Mouse (Mus musculus): Measurements from ENCODE around the gene Dnttip1. TPM values are rescaled to one million over a fixed set of nuclear protein-coding genes. Genes with fewer than 3 reads are reported as not detected.
A peak's percentile ranks its signal among the peaks of the same experiment; 100 is the strongest.

Dnttip1 gene
- total and polyA plus RNA-seq, 2 experiments from 2014 or later = 26.1 to 60.1 TPM

DNA sequence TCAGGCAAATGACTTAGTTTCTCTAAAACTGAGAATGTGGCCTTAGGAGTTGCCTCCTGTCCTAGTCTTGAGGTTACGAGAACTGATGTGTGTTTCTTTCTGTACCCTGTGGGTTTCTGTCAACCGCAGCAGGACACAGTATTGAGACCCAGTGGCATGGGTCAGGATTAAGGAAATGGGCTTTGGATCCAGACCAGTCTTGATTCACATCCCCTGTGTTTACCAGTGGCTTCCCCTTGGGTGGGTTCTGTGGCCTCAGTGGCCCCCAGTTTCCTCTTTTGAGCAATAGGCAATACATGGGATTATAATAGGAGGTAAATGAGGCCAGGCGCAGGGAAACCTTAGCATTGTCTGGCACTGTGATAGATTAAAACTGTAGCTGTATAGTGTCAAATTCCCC is 41.2 kb downstream of the Dnttip1 start:
- H3K9ac ChIP-seq = no peak overlapping the region; the same call in 1 of the 2 replicates
- H3K4me3 ChIP-seq (ENCODE audit: low read depth, low read length) = peak overlapping the region; percentile 76

DNA sequence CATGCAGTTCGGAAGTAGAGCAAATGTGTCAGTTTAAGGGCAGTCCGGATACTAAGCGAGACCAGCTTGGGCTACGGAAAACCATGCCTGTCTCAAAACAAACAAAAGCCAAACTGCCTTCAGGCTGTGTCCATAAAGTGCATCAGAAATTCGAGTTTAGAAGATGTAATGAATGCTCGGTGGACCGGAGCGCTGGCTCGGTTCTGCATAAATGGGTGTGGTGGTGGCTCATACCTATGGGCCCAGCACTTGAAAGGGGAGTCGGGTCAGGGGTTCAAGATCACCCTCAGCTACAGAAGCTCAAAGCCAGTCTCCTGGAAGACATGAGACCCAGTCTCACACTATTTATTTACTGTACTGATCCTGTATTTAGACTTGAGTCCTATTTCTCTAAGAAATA is 42.0 kb downstream of the Dnttip1 start:
- Histone ChIP-seq H3K36me3 (ENCODE audit: insufficient read depth) (peaks cover 25% of the 10 kb centered on the region), H3K4me1 (ENCODE audit: insufficient read depth) (peaks cover 4% of the 10 kb centered on the region), H3K27me3 (ENCODE audit: insufficient read depth, low read length) (no peaks in the 10 kb centered on the region), H3K4me2 (ENCODE audit: low read depth) (no peak overlapping the region), H3K9ac (no peak overlapping the region), H3K4me3 (ENCODE audit: low read depth, low read length) (no peak overlapping the region), H3K27ac (ENCODE audit: low read depth, low read length) (no peak overlapping the region), H3K9me3 (ENCODE audit: low read length) (no peaks in the 10 kb centered on the region)
- WGBS = 87% methylated on average over 10 of the region's 10 CpGs
- TF ChIP-seq CTCF (IDR thresholded peaks at IDR 0.05; ENCODE audit: low read depth) = no peak
- ATAC-seq (no peak), DNase-seq (no peak)

More for the DNA sequence above, 41.2 kb downstream of the Dnttip1 start:
- Histone ChIP-seq H3K4me1 (ENCODE audit: insufficient read depth) (peaks cover 4% of the 10 kb centered on the region), H3K27me3 (ENCODE audit: insufficient read depth, low read length) (no peaks in the 10 kb centered on the region), H3K27ac (ENCODE audit: low read depth, low read length) (no peak overlapping the region), H3K9me3 (ENCODE audit: low read length) (no peaks in the 10 kb centered on the region), H3K36me3 (ENCODE audit: insufficient read depth) (peaks cover 18% of the 10 kb centered on the region), H3K4me2 (ENCODE audit: low read depth) (peak overlapping the region; percentile 89)
- DNase-seq = no peak
- ATAC-seq = no peak
- 88% methylated on average over 3 of the region's 3 CpGs for WGBS
- TF ChIP-seq CTCF (IDR thresholded peaks at IDR 0.05; ENCODE audit: low read depth) = no peak

DNA sequence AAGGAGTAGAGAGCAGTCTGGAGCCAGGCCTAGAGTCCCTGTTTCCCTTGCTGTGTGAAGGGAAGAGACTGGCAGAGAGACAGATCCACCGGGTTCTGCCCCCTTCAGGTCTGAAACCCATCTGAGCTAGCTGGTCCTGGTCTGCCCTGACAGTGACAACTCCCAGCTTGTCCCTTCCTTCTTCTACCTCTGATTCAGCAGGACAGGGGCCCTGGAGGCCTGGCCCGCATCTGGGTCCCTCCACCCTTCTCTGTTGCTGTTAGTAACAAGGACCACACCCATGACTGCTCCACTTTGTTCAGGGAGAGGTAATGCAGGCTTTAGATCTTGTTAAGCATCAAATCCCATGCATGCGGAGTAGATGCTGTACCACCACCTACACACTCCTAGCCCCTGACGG is 42.6 kb downstream of the Dnttip1 start:
- Histone ChIP-seq H3K9me3 (ENCODE audit: low read length) (no peaks in the 10 kb centered on the region), H3K4me3 (ENCODE audit: low read depth, low read length) (no peak overlapping the region), H3K4me1 (ENCODE audit: insufficient read depth) (peaks cover 4% of the 10 kb centered on the region), H3K4me2 (ENCODE audit: low read depth) (no peak overlapping the region), H3K36me3 (ENCODE audit: insufficient read depth) (peaks cover 32% of the 10 kb centered on the region), H3K9ac (0 out of 2 replicates have a peak overlapping the region, but pooled peaks have one; percentile 26), H3K27me3 (ENCODE audit: insufficient read depth, low read length) (no peaks in the 10 kb centered on the region), H3K27ac (ENCODE audit: low read depth, low read length) (no peak overlapping the region)
- WGBS = 70% methylated on average over 4 of the region's 4 CpGs
- no peak for TF ChIP-seq CTCF (IDR thresholded peaks at IDR 0.05; ENCODE audit: low read depth)
- no peak for DNase-seq
- no peak for ATAC-seq

DNA sequence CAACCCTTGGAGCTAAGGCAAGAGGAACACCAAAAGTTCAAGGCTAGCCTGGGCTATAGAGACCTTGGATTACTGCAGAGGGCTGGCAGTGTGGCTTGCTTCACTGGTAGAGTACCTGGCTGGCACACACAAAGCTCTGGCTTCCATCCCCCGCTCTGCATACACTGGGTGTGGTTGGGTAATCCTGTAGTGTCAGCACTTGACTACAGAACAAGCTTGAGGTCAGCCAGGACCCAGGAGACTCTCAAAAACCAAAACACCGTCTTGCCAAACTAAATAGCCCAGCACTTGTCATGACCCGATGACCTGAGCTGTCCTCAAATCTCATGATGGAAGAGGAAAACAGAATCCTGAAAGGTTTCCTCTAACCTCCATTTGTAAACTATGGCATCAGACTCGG is 44.7 kb downstream of the Dnttip1 start:
- Histone ChIP-seq H3K9me3 (ENCODE audit: low read length) (no peaks in the 10 kb centered on the region), H3K4me1 (ENCODE audit: insufficient read depth) (no peaks in the 10 kb centered on the region; the same call in 1 of the 2 replicates), H3K4me3 (ENCODE audit: low read depth, low read length) (no peak overlapping the region), H3K9ac (no peak overlapping the region), H3K4me2 (ENCODE audit: low read depth) (no peak overlapping the region), H3K27ac (ENCODE audit: low read depth, low read length) (no peak overlapping the region), H3K36me3 (ENCODE audit: insufficient read depth) (peaks cover 44% of the 10 kb centered on the region), H3K27me3 (ENCODE audit: insufficient read depth, low read length) (no peaks in the 10 kb centered on the region)
- no peak for ATAC-seq
- TF ChIP-seq CTCF (IDR thresholded peaks at IDR 0.05; ENCODE audit: low read depth) = no peak
- 90% methylated on average over 4 of the region's 4 CpGs for WGBS
- no peak for DNase-seq

DNA sequence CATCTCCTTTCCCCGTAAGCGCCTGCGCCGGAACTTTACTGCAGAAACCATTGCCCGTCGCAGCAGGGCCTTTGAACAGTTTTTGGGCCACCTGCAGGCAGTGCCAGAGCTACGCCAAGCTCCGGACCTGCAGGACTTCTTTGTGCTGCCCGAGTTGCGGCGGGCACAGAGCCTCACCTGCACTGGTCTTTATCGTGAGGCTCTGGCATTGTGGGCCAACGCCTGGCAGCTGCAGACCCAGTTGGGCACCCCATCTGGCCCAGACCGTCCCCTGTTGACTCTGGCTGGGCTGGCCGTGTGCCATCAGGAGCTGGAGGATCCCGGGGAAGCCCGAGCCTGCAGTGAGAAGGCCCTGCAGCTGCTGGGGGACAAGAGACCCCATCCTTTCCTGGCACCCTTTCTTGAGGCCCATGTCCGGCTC is 46.1 kb downstream of the Dnttip1 start:
- Histone ChIP-seq H3K27me3 (ENCODE audit: insufficient read depth, low read length) (no peaks in the 10 kb centered on the region), H3K4me1 (ENCODE audit: insufficient read depth) (no peaks in the 10 kb centered on the region; the same call in 1 of the 2 replicates), H3K9me3 (ENCODE audit: low read length) (no peaks in the 10 kb centered on the region), H3K4me3 (ENCODE audit: low read depth, low read length) (no peak overlapping the region), H3K4me2 (ENCODE audit: low read depth) (no peak overlapping the region), H3K36me3 (ENCODE audit: insufficient read depth) (peaks cover 55% of the 10 kb centered on the region), H3K9ac (no peak overlapping the region), H3K27ac (ENCODE audit: low read depth, low read length) (no peak overlapping the region)
- DNase-seq (no peak), ATAC-seq (no peak)
- WGBS = 84% methylated on average over 18 of the region's 18 CpGs
- no peak for TF ChIP-seq CTCF (IDR thresholded peaks at IDR 0.05; ENCODE audit: low read depth)

DNA sequence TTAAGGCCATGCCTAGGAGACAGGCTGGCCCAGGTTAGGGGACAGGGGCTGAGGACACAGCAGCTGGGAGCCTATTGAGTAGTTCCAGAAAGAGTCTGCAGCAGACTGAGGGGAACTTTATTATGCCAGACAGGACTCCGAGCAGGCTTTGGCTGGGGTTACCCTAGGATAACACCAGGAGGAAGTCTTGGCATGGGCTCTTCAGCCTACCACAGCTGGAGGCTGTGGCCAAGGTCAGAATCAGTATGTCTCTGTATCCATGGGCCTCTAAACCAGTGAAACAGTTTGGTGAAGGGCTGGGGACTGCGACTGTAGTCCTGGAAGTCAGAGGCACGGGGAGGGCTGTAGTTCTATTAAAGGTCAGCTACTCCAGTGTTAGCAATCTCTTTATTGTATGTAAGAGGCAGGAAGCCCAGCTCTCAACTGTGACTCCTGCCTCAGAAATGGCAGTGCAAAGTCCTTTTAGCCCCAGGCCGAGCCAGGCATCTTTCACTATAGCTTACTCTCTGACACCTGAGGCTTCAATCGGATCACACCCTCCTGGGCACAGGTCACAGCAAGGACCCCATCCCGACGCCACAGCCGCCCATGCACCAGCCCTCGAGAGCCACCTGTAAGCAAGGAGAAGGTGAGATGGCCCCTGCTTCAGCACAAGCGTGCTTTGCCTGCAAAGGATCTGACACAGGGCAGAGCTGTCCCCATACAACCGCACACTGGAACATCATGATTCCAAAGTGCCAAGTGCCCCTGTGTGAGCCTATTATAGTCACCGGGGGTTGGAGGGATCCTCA is 46.8 kb downstream of the Dnttip1 start:
- H3K27ac ChIP-seq (ENCODE audit: low read depth, low read length) = no peak overlapping the region
- no peak for DNase-seq
- 93% methylated on average over 12 of the region's 12 CpGs for WGBS
- H3K27me3 ChIP-seq (ENCODE audit: insufficient read depth, low read length) = no peaks in the 10 kb centered on the region
- H3K36me3 ChIP-seq (ENCODE audit: insufficient read depth) = peaks cover 58% of the 10 kb centered on the region
- no peaks in the 10 kb centered on the region for H3K4me1 ChIP-seq (ENCODE audit: insufficient read depth)
- no peak overlapping the region for H3K4me3 ChIP-seq (ENCODE audit: low read depth, low read length)
- no peak overlapping the region for H3K4me2 ChIP-seq (ENCODE audit: low read depth)
- no peak for ATAC-seq
- H3K9ac ChIP-seq = no peak overlapping the region
- no peaks in the 10 kb centered on the region for H3K9me3 ChIP-seq (ENCODE audit: low read length)
- TF ChIP-seq CTCF (IDR thresholded peaks at IDR 0.05; ENCODE audit: low read depth) = no peak

DNA sequence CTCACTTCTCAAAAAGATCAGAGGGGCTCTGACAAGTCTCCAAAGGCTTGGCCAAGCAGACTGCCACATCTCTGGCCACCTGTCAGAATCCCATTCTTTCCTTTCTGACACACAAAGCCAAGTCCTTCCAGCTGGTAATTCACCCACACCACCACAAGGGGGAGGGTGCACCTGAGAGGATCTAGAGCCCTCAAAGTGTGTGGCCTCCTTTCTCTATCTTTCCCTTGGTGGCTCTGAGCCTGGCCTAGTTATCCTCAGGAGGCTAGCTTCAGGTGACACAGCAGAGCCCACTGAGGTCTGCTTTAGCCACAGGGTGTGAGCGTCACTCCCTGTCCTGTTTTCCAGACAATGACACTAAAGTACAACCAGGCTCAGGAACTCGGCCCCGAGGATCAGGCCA is 47.5 kb downstream of the Dnttip1 start:
- H3K9me3 ChIP-seq (ENCODE audit: low read length) = no peaks in the 10 kb centered on the region
- no peak for DNase-seq
- TF ChIP-seq CTCF (IDR thresholded peaks at IDR 0.05; ENCODE audit: low read depth) = peak; percentile 73
- H3K4me2 ChIP-seq (ENCODE audit: low read depth) = no peak overlapping the region
- no peaks in the 10 kb centered on the region for H3K4me1 ChIP-seq (ENCODE audit: insufficient read depth)
- H3K9ac ChIP-seq = no peak overlapping the region
- peaks cover 62% of the 10 kb centered on the region for H3K36me3 ChIP-seq (ENCODE audit: insufficient read depth)
- no peaks in the 10 kb centered on the region for H3K27me3 ChIP-seq (ENCODE audit: insufficient read depth, low read length)
- ATAC-seq = peak; percentile 15; the same call in 1 of the 2 replicates
- no peak overlapping the region for H3K4me3 ChIP-seq (ENCODE audit: low read depth, low read length)
- WGBS = 81% methylated on average over 3 of the region's 3 CpGs
- no peak overlapping the region for H3K27ac ChIP-seq (ENCODE audit: low read depth, low read length)
